Mouse (Mus musculus) spleen, postnatal 0 days (tissue): ENCODE measurements around the gene Mars. TPM values are rescaled to one million over a fixed set of nuclear protein-coding genes. Genes with fewer than 3 reads are reported as not detected.

Source experiments
- polyA plus RNA-seq: library from polyadenylated mRNA; unstranded; fragments of >200 nt; fragmentation: Nextera tagmentation; extraction: Ambion mirVana; gene quantifications from 2 replicates; pipeline ENCODE4 v1.2.1, GENCODE M21; 2015

Mars gene
- polyA plus RNA-seq, result 79.4 and 88.0 TPM in 2 replicates

GRCm38 (mm10) chr10:127311476-127312355, at the start of gene Mars:
Mars (minus strand) TSS chr10:127311786.

GRCm38 (mm10) chr10:127353909-127354895, 42.6 kb upstream of the Mars start, which contains the start of gene Inhbe:
Inhbe (minus strand) TSS chr10:127354411.

GRCm38 (mm10) chr10:127341891-127342639, 30.5 kb upstream of the Mars start, which contains the start of gene Gli1:
Gli1 (minus strand) TSS chr10:127341974.

GRCm38 (mm10) chr10:127321621-127322020, 10.0 kb upstream of the Mars start, which contains the start of gene Arhgap9:
Arhgap9 (plus strand) TSS chr10:127321964.

GRCm38 (mm10) chr10:127288800-127289572, 22.6 kb downstream of the Mars start, which contains the start of gene Mbd6:
Mbd6 (minus strand) TSS chr10:127289018.

GRCm38 (mm10) chr10:127266112-127267091, 45.2 kb downstream of the Mars start, which contains the start of gene Dctn2:
Dctn2 (plus strand) TSS chr10:127266368.

GRCm38 (mm10) chr10:127262548-127263398, 48.8 kb downstream of the Mars start, which contains the start of gene Kif5a:
Kif5a (minus strand) TSS chr10:127263348.

Other genes with a start within 250 kb of the Mars start
- 558 and 561 TPM in 2 replicates for gene Cdk4, start 248.3 kb downstream of the Mars start, polyA plus RNA-seq
- 37.4 and 47.0 TPM in 2 replicates for gene Tspan31, start 241.5 kb downstream of the Mars start, polyA plus RNA-seq
- 2.5 and 3.6 TPM in 2 replicates for gene Agap2, start 236.5 kb downstream of the Mars start, polyA plus RNA-seq
- 47.0 and 54.4 TPM in 2 replicates for gene Os9, start 190.7 kb downstream of the Mars start, polyA plus RNA-seq
- gene B4galnt1, start 146.6 kb downstream of the Mars start, polyA plus RNA-seq, result 22.9 and 24.8 TPM in 2 replicates
- 1.5 and 1.6 TPM in 2 replicates for gene Slc26a10, start 131.1 kb downstream of the Mars start, polyA plus RNA-seq
- 13.1 and 17.5 TPM in 2 replicates for gene Arhgef25, start 121.7 kb downstream of the Mars start, polyA plus RNA-seq
- 36.1 and 42.7 TPM in 2 replicates for gene Dtx3, start 116.1 kb downstream of the Mars start, polyA plus RNA-seq
- 41.4 and 44.1 TPM in 2 replicates for gene Pip4k2c, start 100.2 kb downstream of the Mars start, polyA plus RNA-seq
- 0.06 and 0.15 TPM in 2 replicates for gene Kif5a, start 48.4 kb downstream of the Mars start, polyA plus RNA-seq
- 94.5 and 104 TPM in 2 replicates for gene Dctn2, start 45.4 kb downstream of the Mars start, polyA plus RNA-seq
- 11.7 and 14.1 TPM in 2 replicates for gene Mbd6, start 22.8 kb downstream of the Mars start, polyA plus RNA-seq
- gene Arhgap9, start 10.2 kb upstream of the Mars start, polyA plus RNA-seq, result 38.7 and 46.0 TPM in 2 replicates
- 0.66 and 1.1 TPM in 2 replicates for gene Gli1, start 30.2 kb upstream of the Mars start, polyA plus RNA-seq
- gene Inhbe, start 42.6 kb upstream of the Mars start, polyA plus RNA-seq, result not detected in 2 replicates
- not detected in 2 replicates for gene Inhbc, start 58.6 kb upstream of the Mars start, polyA plus RNA-seq
- gene R3hdm2, start 68.5 kb upstream of the Mars start, polyA plus RNA-seq, result 14.1 and 16.8 TPM in 2 replicates
- 0.12 and 0.49 TPM in 2 replicates for gene Stac3, start 189.9 kb upstream of the Mars start, polyA plus RNA-seq
- gene Ndufa4l2, start 203.2 kb upstream of the Mars start, polyA plus RNA-seq, result 22.4 and 25.0 TPM in 2 replicates
- 80.6 and 92.9 TPM in 2 replicates for gene Shmt2, start 210.7 kb upstream of the Mars start, polyA plus RNA-seq
- gene Nxph4, start 222.8 kb upstream of the Mars start, polyA plus RNA-seq, result 0.12 TPM in 1 of 2 replicates, not detected in the other